Mouse (Mus musculus) liver (tissue): ENCODE measurements around the gene Olfr681.
"Not testable (repeated sequence)": the region's sequence is repeated elsewhere in the genome, so short reads cannot be mapped to it uniquely, and the experiment has no call there.

Experiments
- DNase-seq: peaks from one replicate; pipeline ENCODE4 v3.0.0-alpha.2; 2020; ENCODE audit warnings: mixed read lengths

Olfr681 gene

GRCm38 (mm10) chr7:105116536-105116935 is at the start of gene Olfr681:
Gene Olfr681 (plus strand): TSS chr7:105116836.
- no peak for DNase-seq

GRCm38 (mm10) chr7:105080905-105081304 is 35.7 kb upstream of the Olfr681 start, which contains the start of gene Olfr679:
Gene Olfr679 (plus strand): TSS chr7:105081205.
- no peak for DNase-seq

- not testable (repeated sequence) for DNase-seq
Measured at GRCm38 (mm10) chr7:105092717-105093116, 23.9 kb upstream of the Olfr681 start, which contains the start of gene Olfr680-ps1. Gene Olfr680-ps1 (minus strand): TSS chr7:105092817.

- DNase-seq, result no peak
Measured at GRCm38 (mm10) chr7:105141275-105141674, 24.6 kb downstream of the Olfr681 start.

DNA sequence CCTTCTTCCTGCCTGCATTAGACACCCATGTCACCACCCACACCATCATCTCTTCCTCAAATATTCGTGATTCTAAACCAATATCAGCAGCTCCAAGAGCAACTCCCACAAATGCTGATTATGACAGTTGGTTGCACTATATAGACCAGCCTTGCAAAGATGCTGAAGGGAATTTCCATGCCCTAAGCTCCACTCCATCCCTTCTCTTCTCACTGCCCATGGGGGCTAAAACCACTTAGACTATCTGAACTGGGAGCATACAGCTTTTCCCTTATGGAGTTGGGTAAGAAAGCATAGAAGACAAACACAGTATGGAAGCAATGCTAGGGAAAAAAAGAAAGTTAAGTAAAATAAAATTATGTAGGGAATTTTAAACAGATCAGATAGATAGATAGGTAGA is 30.3 kb downstream of the Olfr681 start, which contains the start of gene Olfr683:
Gene Olfr683 (minus strand): TSS at position 101 of the 400 bp plus-strand sequence.
- DNase-seq, result no peak

DNA sequence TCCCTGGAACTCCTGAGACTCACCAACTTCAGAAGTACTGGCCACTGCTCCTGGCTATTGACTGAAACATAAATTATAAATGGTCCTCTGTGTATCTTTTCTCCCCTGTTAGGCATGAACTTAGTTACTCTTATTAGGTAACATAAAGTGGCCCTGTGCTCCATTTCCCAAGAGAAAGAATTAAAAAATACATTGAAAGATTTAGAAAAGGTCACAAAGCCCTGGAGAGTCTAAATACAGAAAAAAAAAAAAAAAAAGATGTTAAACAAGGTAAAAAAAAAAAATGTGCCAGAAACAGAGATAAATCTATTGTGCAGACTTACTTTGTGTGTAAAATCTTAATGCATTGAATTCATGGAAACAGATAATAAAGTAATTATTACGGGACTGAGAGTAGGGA is 46.9 kb downstream of the Olfr681 start, which contains the start of gene Olfr684:
Gene Olfr684 (minus strand): TSS at position 101 of the 400 bp plus-strand sequence.
- DNase-seq, result no peak

DNA sequence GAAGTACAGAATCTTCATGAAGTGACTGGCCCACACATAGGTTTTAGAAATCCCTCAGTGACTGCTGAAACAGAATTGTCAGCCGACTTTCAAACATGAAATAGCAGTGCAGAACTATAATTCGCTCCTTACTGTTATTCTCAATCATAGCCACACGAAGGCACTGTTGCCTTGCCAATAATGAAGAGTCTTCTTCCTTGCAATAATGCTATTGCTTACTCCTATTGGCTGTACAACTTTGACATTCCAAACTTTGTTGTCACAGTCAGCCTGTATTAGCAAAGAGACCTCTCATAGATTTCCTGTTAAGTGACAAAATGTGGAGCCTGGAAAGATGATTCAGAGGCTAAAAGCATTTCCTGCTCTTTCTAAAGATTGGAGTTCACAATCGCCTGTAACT is 54.1 kb downstream of the Olfr681 start:
- DNase-seq, result no peak
